ENCODE assay signal across 8 mouse cellular contexts in the genomic region with DNA sequence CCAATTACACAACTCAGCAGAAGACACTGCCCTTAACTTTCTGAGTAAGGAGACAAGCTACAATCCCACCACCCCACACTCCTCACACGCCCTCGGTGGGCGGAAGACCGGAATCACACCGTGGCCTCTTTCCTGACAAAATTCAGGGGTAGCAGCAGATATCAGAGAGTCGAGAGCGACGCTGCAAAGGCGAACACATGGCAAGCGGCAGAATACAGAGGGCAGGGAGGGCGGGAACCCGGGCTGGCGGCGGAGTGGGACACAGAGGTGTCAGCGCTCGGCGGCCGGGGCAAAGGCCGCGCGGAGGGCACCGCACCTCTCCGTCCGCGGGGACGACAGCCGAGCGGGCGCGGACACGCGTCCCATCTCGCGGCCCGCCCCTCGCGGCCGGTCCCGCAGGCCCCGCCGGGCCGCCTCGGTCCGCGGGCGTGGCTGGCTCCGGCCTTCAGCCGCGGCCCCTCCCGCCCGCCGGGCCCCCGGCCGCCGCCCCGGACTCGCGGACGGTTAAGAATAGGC. TPM values are rescaled to one million over a fixed set of nuclear protein-coding genes. Genes with fewer than 3 reads are reported as not detected.
A peak's percentile ranks its signal among the peaks of the same experiment; 100 is the strongest.
DNase-seq lines count a peak whose midpoint lies in the region; ATAC-seq and TF ChIP-seq lines count a peak whose summit lies in the region.

No protein-coding gene starts in this region.

- no peak for DNase-seq in left cerebral cortex, adult 2 months (ENCODE audit: extremely low spot score in 1 of 2, low spot score in 2 of 2)
- no peak for DNase-seq in left cerebral cortex, adult 9 months (ENCODE audit: low spot score in 2 of 2)
- peak; percentile 47 for DNase-seq in T-cell, adult 2 months (ENCODE audit: low spot score)
- peak; percentile 42 to 75 for DNase-seq in kidney, postnatal 36 days
- DNase-seq in mesoderm, embryonic 11.5 days (ENCODE audit: low read depth, low spot score) = peak; percentile 49
- no peak for DNase-seq in cerebellum, adult 8-10 months

- no peaks in the 10 kb centered on the region for H3K36me3 ChIP-seq in forebrain, embryonic 15.5 days
- no peaks in the 10 kb centered on the region for H3K36me3 ChIP-seq in stomach, embryonic 14.5 days (ENCODE audit: control insufficient read depth, insufficient read depth, low read length)

- peak overlapping the region; percentile 86 for H3K9ac ChIP-seq in forebrain, embryonic 15.5 days (replicated peaks)
- peak overlapping the region; percentile 92 for H3K9ac ChIP-seq in stomach, embryonic 14.5 days (replicated peaks; ENCODE audit: low read depth, low read length)

- H3K27me3 ChIP-seq in forebrain, embryonic 15.5 days = no peaks in the 10 kb centered on the region
- H3K27me3 ChIP-seq in stomach, embryonic 14.5 days (ENCODE audit: control insufficient read depth, insufficient read depth, low read length) = no peaks in the 10 kb centered on the region

- peaks cover 33% of the 10 kb centered on the region for H3K4me1 ChIP-seq in forebrain, embryonic 15.5 days
- H3K4me1 ChIP-seq in stomach, embryonic 14.5 days (ENCODE audit: control insufficient read depth, insufficient read depth, low read length) = peaks cover 17% of the 10 kb centered on the region

- H3K27ac ChIP-seq in left cerebral cortex, adult 2 months = peak overlapping the region; percentile 79
- peak overlapping the region; percentile 79 for H3K27ac ChIP-seq in forebrain, embryonic 15.5 days (replicated peaks)
- peak overlapping the region; percentile 87 for H3K27ac ChIP-seq in stomach, embryonic 14.5 days (ENCODE audit: low read length)

- intact Hi-C loops in left cerebral cortex, adult 2 months (cut with DNase I) = loop anchor here (5.0 kb wide), 2 partner anchors 97 to 113 kb away; a partner anchor contains a TSS

- no peak; the same call in none of the 2 replicates for ATAC-seq in forebrain, embryonic 15.5 days (replicated peaks)
- ATAC-seq in stomach, embryonic 14.5 days (ENCODE audit: insufficient number of reproducible peaks, insufficient read depth, low FRiP score, low read depth) = peak; percentile 74

- under 1% methylated on average over 51 of the region's 59 CpGs for WGBS in forebrain, embryonic 15.5 days
- under 1% methylated on average over 33 of the region's 59 CpGs for WGBS in stomach, embryonic 14.5 days

- peak overlapping the region; percentile 81 for H3K4me3 ChIP-seq in left cerebral cortex, adult 2 months
- H3K4me3 ChIP-seq in forebrain, embryonic 15.5 days = peak overlapping the region; percentile 69
- H3K4me3 ChIP-seq in stomach, embryonic 14.5 days (ENCODE audit: low read depth, low read length) = peak overlapping the region; percentile 84

- H3K9me3 ChIP-seq in forebrain, embryonic 15.5 days = no peaks in the 10 kb centered on the region
- no peaks in the 10 kb centered on the region for H3K9me3 ChIP-seq in stomach, embryonic 14.5 days (ENCODE audit: control insufficient read depth, low read depth, low read length)

- TF ChIP-seq CTCF in left cerebral cortex, adult 2 months (IDR thresholded peaks at IDR 0.05) = no peak

- peak overlapping the region; percentile 72 for H3K4me2 ChIP-seq in forebrain, embryonic 15.5 days (replicated peaks)
- H3K4me2 ChIP-seq in stomach, embryonic 14.5 days (replicated peaks; ENCODE audit: low read depth, low read length) = peak overlapping the region; percentile 66

RNA-seq across cellular contexts. Expression of a gene that starts 0.4 kb away (rescaled TPM):
- total RNA-seq in left cerebral cortex, adult 2 months (2021) = 10 to 100 TPM; 63.7 to 64.7 TPM
- 76.3 and 78.3 TPM in 2 replicates for polyA plus RNA-seq in forebrain, embryonic 15.5 days (2015; fragmentation: Nextera tagmentation; extraction: Ambion mirVana)
- 100 and 112 TPM in 2 replicates for polyA plus RNA-seq in stomach, embryonic 14.5 days (2014; fragmentation: Nextera tagmentation; extraction: Ambion mirVana)

Comparison
In these comparisons a context has a peak if more than half of its experiments do, and no peak if none do; other contexts are left out.
1. DNase-seq: peak in T-cell, adult 2 months (single experiment), kidney, postnatal 36 days (2 of 2) and mesoderm, embryonic 11.5 days (single experiment); none in left cerebral cortex, adult 2 months (0 of 2), left cerebral cortex, adult 9 months (0 of 2) and cerebellum, adult 8-10 months (single experiment).
2. Peak in every context shown above with its lines, with median percentiles within 50 percentile points of each other: H3K27ac ChIP-seq and H3K4me3 ChIP-seq.